Mouse (Mus musculus): ENCODE results near the gene Txnip. TPM values are rescaled to one million over a fixed set of nuclear protein-coding genes. Genes with fewer than 3 reads are reported as not detected.
A peak's percentile ranks its signal among the peaks of the same experiment; 100 is the strongest.

The Txnip gene
- polyA plus RNA-seq, 1 experiment from 2014 or later: 42.8 TPM

GRCm38 (mm10) chr3:96534300-96534699 lies 23.5 kb upstream of the Txnip start:
- Histone ChIP-seq H3K4me2 (no peak overlapping the region), H3K4me3 (replicated peaks) (no peak overlapping the region), H3K36me3 (replicated peaks) (no peaks in the 10 kb centered on the region), H3K4me1 (replicated peaks) (no peaks in the 10 kb centered on the region), H3K27me3 (peaks cover 32% of the 10 kb centered on the region), H3K9me3 (replicated peaks) (no peaks in the 10 kb centered on the region), H3K27ac (replicated peaks) (no peak overlapping the region), H3K9ac (no peak overlapping the region)
- 39% methylated on average over 2 of the region's 2 CpGs for WGBS (ENCODE audit: insufficient replicate concordance)
- ATAC-seq (ENCODE audit: insufficient read depth): no peak

GRCm38 (mm10) chr3:96539316-96539715 lies 18.4 kb upstream of the Txnip start:
- H3K27me3 ChIP-seq: peaks cover 20% of the 10 kb centered on the region
- H3K9ac ChIP-seq: no peak overlapping the region
- H3K27ac ChIP-seq (replicated peaks): no peak overlapping the region
- WGBS (ENCODE audit: insufficient replicate concordance): 68% methylated on average over 2 of the region's 2 CpGs
- no peaks in the 10 kb centered on the region for H3K4me1 ChIP-seq (replicated peaks)
- H3K4me2 ChIP-seq: no peak overlapping the region
- H3K9me3 ChIP-seq (replicated peaks): no peaks in the 10 kb centered on the region
- ATAC-seq (ENCODE audit: insufficient read depth): no peak
- no peak overlapping the region for H3K4me3 ChIP-seq (replicated peaks)
- no peaks in the 10 kb centered on the region for H3K36me3 ChIP-seq (replicated peaks)

- Histone ChIP-seq H3K9ac (no peak overlapping the region), H3K4me2 (no peak overlapping the region), H3K36me3 (replicated peaks) (no peaks in the 10 kb centered on the region), H3K27me3 (peaks cover 22% of the 10 kb centered on the region), H3K27ac (replicated peaks) (no peak overlapping the region), H3K4me3 (replicated peaks) (no peak overlapping the region), H3K9me3 (replicated peaks) (no peaks in the 10 kb centered on the region), H3K4me1 (replicated peaks) (no peaks in the 10 kb centered on the region)
- ATAC-seq (ENCODE audit: insufficient read depth): no peak
- 36% methylated on average over 6 of the region's 6 CpGs for WGBS (ENCODE audit: insufficient replicate concordance)
Observed at GRCm38 (mm10) chr3:96540740-96541139, 17.0 kb upstream of the Txnip start.

- no peak overlapping the region for H3K27ac ChIP-seq (replicated peaks)
- ATAC-seq (ENCODE audit: insufficient read depth): no peak; the same call in 1 of the 2 replicates
- H3K4me3 ChIP-seq (replicated peaks): no peak overlapping the region
- 27% methylated on average over 14 of the region's 14 CpGs for WGBS (ENCODE audit: insufficient replicate concordance)
- peaks cover 26% of the 10 kb centered on the region for H3K27me3 ChIP-seq
- H3K9me3 ChIP-seq (replicated peaks): no peaks in the 10 kb centered on the region
- H3K4me1 ChIP-seq (replicated peaks): no peaks in the 10 kb centered on the region
- no peak overlapping the region for H3K9ac ChIP-seq
- H3K4me2 ChIP-seq: no peak overlapping the region
- no peaks in the 10 kb centered on the region for H3K36me3 ChIP-seq (replicated peaks)
Observed at GRCm38 (mm10) chr3:96541328-96542078, 16.3 kb upstream of the Txnip start.

- Histone ChIP-seq H3K9me3 (replicated peaks) (no peaks in the 10 kb centered on the region), H3K27me3 (peaks cover 20% of the 10 kb centered on the region), H3K4me3 (replicated peaks) (no peak overlapping the region), H3K36me3 (replicated peaks) (no peaks in the 10 kb centered on the region), H3K27ac (replicated peaks) (no peak overlapping the region), H3K9ac (no peak overlapping the region), H3K4me1 (replicated peaks) (no peaks in the 10 kb centered on the region), H3K4me2 (no peak overlapping the region)
- 65% methylated on average over 8 of the region's 8 CpGs for WGBS (ENCODE audit: insufficient replicate concordance)
- no peak for ATAC-seq (ENCODE audit: insufficient read depth)
Observed at GRCm38 (mm10) chr3:96542554-96542953, 15.2 kb upstream of the Txnip start.

GRCm38 (mm10) chr3:96543345-96543744 lies 14.4 kb upstream of the Txnip start:
- WGBS (ENCODE audit: insufficient replicate concordance): 66% methylated on average over 11 of the region's 11 CpGs
- H3K27me3 ChIP-seq: peaks cover 20% of the 10 kb centered on the region

GRCm38 (mm10) chr3:96545565-96545964 lies 12.2 kb upstream of the Txnip start:
- no peaks in the 10 kb centered on the region for H3K36me3 ChIP-seq (replicated peaks)
- no peak for ATAC-seq (ENCODE audit: insufficient read depth)
- no peak overlapping the region for H3K27ac ChIP-seq (replicated peaks)
- no peak overlapping the region for H3K9ac ChIP-seq
- no peaks in the 10 kb centered on the region for H3K4me1 ChIP-seq (replicated peaks)
- peaks cover 20% of the 10 kb centered on the region for H3K27me3 ChIP-seq
- 36% methylated on average over 1 of the region's 1 CpGs for WGBS (ENCODE audit: insufficient replicate concordance)
- H3K9me3 ChIP-seq (replicated peaks): no peaks in the 10 kb centered on the region
- H3K4me2 ChIP-seq: no peak overlapping the region
- H3K4me3 ChIP-seq (replicated peaks): no peak overlapping the region

More at GRCm38 (mm10) chr3:96543345-96543744, 14.4 kb upstream of the Txnip start:
- H3K36me3 ChIP-seq (replicated peaks): no peaks in the 10 kb centered on the region
- no peak overlapping the region for H3K4me3 ChIP-seq (replicated peaks)
- H3K9ac ChIP-seq: no peak overlapping the region
- H3K4me2 ChIP-seq: no peak overlapping the region
- no peak overlapping the region for H3K27ac ChIP-seq (replicated peaks)
- no peaks in the 10 kb centered on the region for H3K4me1 ChIP-seq (replicated peaks)
- no peak for ATAC-seq (ENCODE audit: insufficient read depth)
- no peaks in the 10 kb centered on the region for H3K9me3 ChIP-seq (replicated peaks)

GRCm38 (mm10) chr3:96546880-96547279 lies 10.9 kb upstream of the Txnip start:
- peaks cover 20% of the 10 kb centered on the region for H3K27me3 ChIP-seq
- H3K36me3 ChIP-seq (replicated peaks): no peaks in the 10 kb centered on the region
- H3K27ac ChIP-seq (replicated peaks): no peak overlapping the region
- no peak overlapping the region for H3K4me2 ChIP-seq
- H3K9ac ChIP-seq: no peak overlapping the region
- no peak overlapping the region for H3K4me3 ChIP-seq (replicated peaks)
- H3K4me1 ChIP-seq (replicated peaks): peaks cover 6% of the 10 kb centered on the region; the same call in 1 of the 2 replicates
- ATAC-seq (ENCODE audit: insufficient read depth): no peak
- 41% methylated on average over 4 of the region's 4 CpGs for WGBS (ENCODE audit: insufficient replicate concordance)
- no peaks in the 10 kb centered on the region for H3K9me3 ChIP-seq (replicated peaks)

- no peak overlapping the region for H3K9ac ChIP-seq
- peak overlapping the region; percentile 35; the same call in 1 of the 2 replicates for H3K4me2 ChIP-seq
- H3K9me3 ChIP-seq (replicated peaks): no peaks in the 10 kb centered on the region
- H3K4me1 ChIP-seq (replicated peaks): peaks cover 7% of the 10 kb centered on the region; the same call in 1 of the 2 replicates
- ATAC-seq (ENCODE audit: insufficient read depth): no peak
- no peaks in the 10 kb centered on the region for H3K36me3 ChIP-seq (replicated peaks)
- H3K4me3 ChIP-seq (replicated peaks): no peak overlapping the region
- peaks cover 20% of the 10 kb centered on the region for H3K27me3 ChIP-seq
- whole genome bisulfite sequencing (ENCODE audit: insufficient replicate concordance): 12% methylated on average over 14 of the region's 14 CpGs
- no peak overlapping the region for H3K27ac ChIP-seq (replicated peaks)
Observed at GRCm38 (mm10) chr3:96547389-96547960, 10.3 kb upstream of the Txnip start.

GRCm38 (mm10) chr3:96548824-96549223 lies 8.9 kb upstream of the Txnip start:
- H3K4me2 ChIP-seq: no peak overlapping the region
- no peak overlapping the region for H3K4me3 ChIP-seq (replicated peaks)
- no peaks in the 10 kb centered on the region for H3K36me3 ChIP-seq (replicated peaks)
- no peaks in the 10 kb centered on the region for H3K9me3 ChIP-seq (replicated peaks)
- peaks cover 10% of the 10 kb centered on the region; the same call in 1 of the 2 replicates for H3K27me3 ChIP-seq
- ATAC-seq (ENCODE audit: insufficient read depth): no peak
- 71% methylated on average over 7 of the region's 7 CpGs for WGBS (ENCODE audit: insufficient replicate concordance)
- H3K27ac ChIP-seq (replicated peaks): no peak overlapping the region
- peaks cover 10% of the 10 kb centered on the region; the same call in 1 of the 2 replicates for H3K4me1 ChIP-seq (replicated peaks)
- H3K9ac ChIP-seq: no peak overlapping the region

GRCm38 (mm10) chr3:96549346-96549745 lies 8.4 kb upstream of the Txnip start:
- Histone ChIP-seq H3K27me3 (peaks cover 5% of the 10 kb centered on the region; the same call in 1 of the 2 replicates), H3K27ac (replicated peaks) (no peak overlapping the region), H3K36me3 (replicated peaks) (no peaks in the 10 kb centered on the region), H3K4me3 (replicated peaks) (no peak overlapping the region), H3K9ac (no peak overlapping the region), H3K4me2 (no peak overlapping the region), H3K9me3 (replicated peaks) (no peaks in the 10 kb centered on the region), H3K4me1 (replicated peaks) (peaks cover 12% of the 10 kb centered on the region; the same call in 1 of the 2 replicates)
- 62% methylated on average over 5 of the region's 5 CpGs for WGBS (ENCODE audit: insufficient replicate concordance)
- ATAC-seq (ENCODE audit: insufficient read depth): no peak

All from liver, embryonic 15.5 days (tissue).